Mouse (Mus musculus) kidney, embryonic 15.5 days (tissue): ENCODE results near the gene Cdk6. TPM values are rescaled to one million over a fixed set of nuclear protein-coding genes. Genes with fewer than 3 reads are reported as not detected.

Source experiments
- ATAC-seq: fragments of 200-750 bp; cut with Nextera tagmentation; replicated peaks from 2 replicates; pipeline ENCODE4 v1.8.0; 2017; ENCODE audit warnings: moderate TSS enrichment; ENCODE audit not compliant: low FRiP score
- H3K27ac ChIP-seq: fragments of 300-500 bp; sonication (generic); 2 replicates; pipeline ENCODE4 v1.5.1; 2015; ENCODE audit warnings: mild to moderate bottlenecking, inconsistent platforms
- H3K27me3 ChIP-seq: fragments of 300-500 bp; sonication (generic); 2 replicates; pipeline ENCODE4 v1.6.1; 2015; ENCODE audit warnings: inconsistent platforms
- H3K36me3 ChIP-seq: fragments of 300-500 bp; sonication (generic); 2 replicates; pipeline ENCODE4 v1.6.1; 2015; ENCODE audit warnings: inconsistent platforms
- H3K4me1 ChIP-seq: fragments of 300-500 bp; sonication (generic); 2 replicates; pipeline ENCODE4 v1.6.1; 2015; ENCODE audit warnings: inconsistent platforms
- H3K4me2 ChIP-seq: fragments of 300-500 bp; sonication (generic); 2 replicates; pipeline ENCODE4 v1.6.1; 2015; ENCODE audit warnings: moderate library complexity, mild to moderate bottlenecking, inconsistent platforms
- H3K4me3 ChIP-seq: fragments of 300-500 bp; sonication (generic); replicated peaks from 2 replicates; pipeline ENCODE4 v1.5.1; 2015; ENCODE audit warnings: mild to moderate bottlenecking, inconsistent platforms
- H3K9ac ChIP-seq: fragments of 300-500 bp; sonication (generic); 2 replicates; pipeline ENCODE4 v1.6.1; 2015; ENCODE audit warnings: mild to moderate bottlenecking, inconsistent platforms
- H3K9me3 ChIP-seq: fragments of 300-500 bp; sonication (generic); replicated peaks from 2 replicates; pipeline ENCODE4 v1.6.1; 2016; ENCODE audit warnings: inconsistent platforms
- WGBS: fragments of 180-500 bp; shearing (Covaris S2); methylation state at CpG from one replicate; pipeline ENCODE4 v1.1.7; 2015; ENCODE audit warnings: mixed read lengths; 5-methylcytosine and 5-hydroxymethylcytosine counted together
- polyA plus RNA-seq: library from polyadenylated mRNA; unstranded; fragments of >200 nt; fragmentation: Nextera tagmentation; extraction: Ambion mirVana; gene quantifications from 2 replicates; pipeline ENCODE4 v1.2.1, GENCODE M21; 2015

Gene Cdk6
- polyA plus RNA-seq, 1 experiment from 2014 or later, result 22.3 TPM

GRCm38 (mm10) chr5:3385078-3385477, 43.8 kb downstream of the Cdk6 start:
- no peak overlapping the region for H3K27ac ChIP-seq
- H3K4me2 ChIP-seq, result no peak overlapping the region
- H3K4me3 ChIP-seq, result no peak overlapping the region
- no peaks in the 10 kb centered on the region for H3K36me3 ChIP-seq
- H3K9me3 ChIP-seq, result no peaks in the 10 kb centered on the region
- WGBS, result 66% methylated on average over 1 of the region's 1 CpGs
- H3K9ac ChIP-seq, result no peak overlapping the region
- H3K4me1 ChIP-seq, result peaks cover 11% of the 10 kb centered on the region
- no peaks in the 10 kb centered on the region for H3K27me3 ChIP-seq
- 0 out of 2 replicates have a peak, but pooled peaks have one; percentile 36 for ATAC-seq

GRCm38 (mm10) chr5:3386021-3386730, 44.9 kb downstream of the Cdk6 start:
- Histone ChIP-seq H3K4me1 (peaks cover 11% of the 10 kb centered on the region), H3K27ac (0 out of 2 replicates have a peak overlapping the region, but pooled peaks have one; percentile 13), H3K9me3 (no peaks in the 10 kb centered on the region), H3K4me3 (no peak overlapping the region), H3K27me3 (no peaks in the 10 kb centered on the region), H3K4me2 (no peak overlapping the region), H3K9ac (no peak overlapping the region), H3K36me3 (0 out of 2 replicates have a peak, but pooled peaks cover 1% of the 10 kb centered on the region)
- WGBS, result 65% methylated on average over 7 of the region's 7 CpGs
- no peak for ATAC-seq

DNA sequence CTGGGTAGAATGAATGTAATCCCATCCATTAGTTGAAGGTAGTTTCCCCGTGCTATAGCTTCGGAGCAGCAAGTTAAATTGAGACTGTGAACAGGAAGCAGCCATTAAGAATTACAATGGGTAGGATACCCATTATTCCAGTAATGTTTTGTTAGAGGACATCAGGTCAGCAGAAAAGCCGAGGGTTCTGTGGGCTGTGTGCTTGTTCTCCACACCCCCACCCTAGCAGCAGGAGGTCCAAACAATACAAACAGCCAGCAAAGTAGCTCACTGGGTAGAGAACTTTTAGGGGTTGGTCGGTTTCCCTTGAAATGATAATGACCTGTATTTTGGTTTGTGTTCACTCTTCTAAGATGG, 45.4 kb downstream of the Cdk6 start:
- Histone ChIP-seq H3K27ac (0 out of 2 replicates have a peak overlapping the region, but pooled peaks have one; percentile 13), H3K27me3 (no peaks in the 10 kb centered on the region), H3K4me3 (no peak overlapping the region), H3K36me3 (0 out of 2 replicates have a peak, but pooled peaks cover 3% of the 10 kb centered on the region), H3K9me3 (no peaks in the 10 kb centered on the region), H3K9ac (no peak overlapping the region), H3K4me2 (no peak overlapping the region), H3K4me1 (peaks cover 11% of the 10 kb centered on the region)
- ATAC-seq, result no peak
- 22% methylated on average over 4 of the region's 4 CpGs for WGBS

- H3K4me2 ChIP-seq, result no peak overlapping the region
- H3K9me3 ChIP-seq, result no peaks in the 10 kb centered on the region
- no peak overlapping the region for H3K4me3 ChIP-seq
- H3K9ac ChIP-seq, result no peak overlapping the region
- H3K27me3 ChIP-seq, result no peaks in the 10 kb centered on the region
- H3K4me1 ChIP-seq, result peaks cover 11% of the 10 kb centered on the region
- no peak for ATAC-seq
- WGBS, result 50% methylated on average over 5 of the region's 5 CpGs
- H3K27ac ChIP-seq, result no peak overlapping the region
- H3K36me3 ChIP-seq, result peaks cover 6% of the 10 kb centered on the region; the same call in 1 of the 2 replicates
Observed at GRCm38 (mm10) chr5:3387138-3387537, 45.9 kb downstream of the Cdk6 start.

- Histone ChIP-seq H3K4me3 (no peak overlapping the region), H3K4me2 (no peak overlapping the region), H3K27ac (no peak overlapping the region), H3K36me3 (peaks cover 6% of the 10 kb centered on the region; the same call in 1 of the 2 replicates), H3K27me3 (no peaks in the 10 kb centered on the region), H3K9me3 (no peaks in the 10 kb centered on the region), H3K9ac (no peak overlapping the region), H3K4me1 (no peaks in the 10 kb centered on the region)
- 86% methylated on average over 3 of the region's 3 CpGs for WGBS
- no peak for ATAC-seq
Observed at GRCm38 (mm10) chr5:3392856-3393255, 51.6 kb downstream of the Cdk6 start.

GRCm38 (mm10) chr5:3394145-3394544, 52.9 kb downstream of the Cdk6 start:
- Histone ChIP-seq H3K9ac (no peak overlapping the region), H3K4me3 (no peak overlapping the region), H3K4me2 (no peak overlapping the region), H3K36me3 (peaks cover 6% of the 10 kb centered on the region; the same call in 1 of the 2 replicates), H3K27ac (no peak overlapping the region), H3K9me3 (no peaks in the 10 kb centered on the region), H3K4me1 (no peaks in the 10 kb centered on the region), H3K27me3 (no peaks in the 10 kb centered on the region)
- no peak for ATAC-seq
- 84% methylated on average over 7 of the region's 7 CpGs for WGBS

DNA sequence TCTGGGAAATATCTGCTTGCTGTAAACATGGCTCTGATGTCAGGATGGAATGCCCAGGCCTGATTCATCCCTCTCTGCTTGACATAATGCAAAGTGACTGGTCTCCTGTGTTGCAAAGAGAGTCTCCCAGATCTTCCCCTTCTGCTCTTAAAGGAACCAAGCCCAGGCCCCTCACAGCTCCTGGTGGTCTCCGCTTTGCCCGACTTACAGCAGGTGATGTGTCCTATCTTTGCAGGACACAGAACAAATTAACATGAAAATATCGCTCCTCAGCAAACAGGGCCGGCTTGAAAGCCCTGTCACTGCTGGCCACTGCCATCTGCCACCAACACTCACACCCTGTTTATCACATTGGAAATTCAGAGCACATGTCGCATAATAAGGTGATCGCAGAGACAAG, 53.7 kb downstream of the Cdk6 start:
- no peaks in the 10 kb centered on the region for H3K9me3 ChIP-seq
- H3K27me3 ChIP-seq, result no peaks in the 10 kb centered on the region
- no peak overlapping the region for H3K9ac ChIP-seq
- 81% methylated on average over 6 of the region's 6 CpGs for WGBS
- no peak for ATAC-seq
- H3K36me3 ChIP-seq, result peaks cover 6% of the 10 kb centered on the region; the same call in 1 of the 2 replicates
- H3K27ac ChIP-seq, result no peak overlapping the region
- no peak overlapping the region for H3K4me3 ChIP-seq
- H3K4me2 ChIP-seq, result no peak overlapping the region
- no peaks in the 10 kb centered on the region for H3K4me1 ChIP-seq

- H3K9me3 ChIP-seq, result no peaks in the 10 kb centered on the region
- ATAC-seq, result no peak
- no peak overlapping the region for H3K4me3 ChIP-seq
- no peak overlapping the region for H3K27ac ChIP-seq
- H3K4me1 ChIP-seq, result no peaks in the 10 kb centered on the region
- peaks cover 5% of the 10 kb centered on the region; the same call in 1 of the 2 replicates for H3K36me3 ChIP-seq
- no peak overlapping the region for H3K9ac ChIP-seq
- H3K27me3 ChIP-seq, result no peaks in the 10 kb centered on the region
- no peak overlapping the region for H3K4me2 ChIP-seq
- WGBS, result 71% methylated on average over 6 of the region's 6 CpGs
Observed at GRCm38 (mm10) chr5:3396214-3396613, 54.9 kb downstream of the Cdk6 start.

- peaks cover 1% of the 10 kb centered on the region; the same call in 1 of the 2 replicates for H3K36me3 ChIP-seq
- H3K4me1 ChIP-seq, result no peaks in the 10 kb centered on the region
- no peak overlapping the region for H3K9ac ChIP-seq
- H3K27ac ChIP-seq, result no peak overlapping the region
- H3K27me3 ChIP-seq, result no peaks in the 10 kb centered on the region
- H3K4me2 ChIP-seq, result no peak overlapping the region
- ATAC-seq, result no peak
- WGBS, result 87% methylated on average over 11 of the region's 11 CpGs
- H3K4me3 ChIP-seq, result no peak overlapping the region
- H3K9me3 ChIP-seq, result no peaks in the 10 kb centered on the region
Observed at GRCm38 (mm10) chr5:3396910-3397575, 55.8 kb downstream of the Cdk6 start.

- 56% methylated on average over 7 of the region's 7 CpGs for WGBS
- H3K4me3 ChIP-seq, result no peak overlapping the region
- no peak overlapping the region for H3K9ac ChIP-seq
- H3K27me3 ChIP-seq, result no peaks in the 10 kb centered on the region
- no peak overlapping the region for H3K4me2 ChIP-seq
- H3K4me1 ChIP-seq, result no peaks in the 10 kb centered on the region
- H3K36me3 ChIP-seq, result no peaks in the 10 kb centered on the region
- no peak overlapping the region for H3K27ac ChIP-seq
- ATAC-seq, result no peak
- no peaks in the 10 kb centered on the region for H3K9me3 ChIP-seq
Observed at GRCm38 (mm10) chr5:3399784-3400494, 58.7 kb downstream of the Cdk6 start.

- no peaks in the 10 kb centered on the region for H3K36me3 ChIP-seq
- no peak overlapping the region for H3K27ac ChIP-seq
- ATAC-seq, result no peak
- no peak overlapping the region for H3K4me2 ChIP-seq
- H3K4me1 ChIP-seq, result no peaks in the 10 kb centered on the region
- no peak overlapping the region for H3K9ac ChIP-seq
- H3K4me3 ChIP-seq, result no peak overlapping the region
- H3K27me3 ChIP-seq, result no peaks in the 10 kb centered on the region
- WGBS, result 49% methylated on average over 6 of the region's 6 CpGs
- no peaks in the 10 kb centered on the region for H3K9me3 ChIP-seq
Observed at GRCm38 (mm10) chr5:3405102-3405501, 63.8 kb downstream of the Cdk6 start.

DNA sequence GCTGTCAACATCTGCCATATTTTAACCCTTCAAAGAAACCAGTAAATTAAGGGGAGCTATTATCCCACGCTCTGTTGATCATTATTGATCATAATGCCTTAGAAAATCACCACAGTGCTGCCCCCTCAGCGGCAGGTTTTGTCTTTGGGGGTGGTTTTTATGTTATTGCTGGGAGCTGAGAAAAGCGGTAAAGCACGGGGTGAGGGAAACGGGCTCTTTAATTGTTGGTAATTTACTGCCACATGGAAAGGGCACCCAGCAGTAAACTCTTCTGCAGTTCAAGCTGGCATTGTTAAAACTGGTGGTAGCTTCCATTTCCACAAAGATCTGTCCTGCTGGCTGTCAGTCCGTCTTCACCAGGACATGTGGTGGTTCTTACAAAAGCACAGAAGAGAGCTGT, 64.2 kb downstream of the Cdk6 start:
- Histone ChIP-seq H3K27me3 (no peaks in the 10 kb centered on the region), H3K9me3 (no peaks in the 10 kb centered on the region), H3K36me3 (no peaks in the 10 kb centered on the region), H3K27ac (no peak overlapping the region), H3K4me3 (no peak overlapping the region), H3K4me2 (no peak overlapping the region), H3K9ac (no peak overlapping the region), H3K4me1 (no peaks in the 10 kb centered on the region)
- ATAC-seq, result no peak
- 26% methylated on average over 6 of the region's 6 CpGs for WGBS
